14 mouse cellular contexts compared by ENCODE assay signal in genomic region chr11:84011050-84011449, GRCm38 (mm10). TPM values are rescaled to one million over a fixed set of nuclear protein-coding genes. Genes with fewer than 3 reads are reported as not detected.
DNase-seq lines count a peak whose midpoint lies in the region; ATAC-seq lines count a peak whose summit lies in the region.
"Had no signal": no experiment of that assay in that cellular context is flagged by ENCODE, and none has a peak within 500 bp of the region (broad histone marks: within the 10 kb centered on the region; RNA-seq: fewer than 3 reads in every experiment).

No protein-coding gene starts in this region.

- WGBS in hindbrain, embryonic 11.5 days, result 22% methylated on average over 12 of the region's 12 CpGs
- 5% methylated on average over 12 of the region's 12 CpGs for WGBS in midbrain, embryonic 14.5 days

- H3K4me3 ChIP-seq in hindbrain, embryonic 11.5 days (ENCODE audit: low read depth, low read length), result no peak overlapping the region
- no peak overlapping the region for H3K4me3 ChIP-seq in midbrain, embryonic 14.5 days (replicated peaks; ENCODE audit: low read depth, low read length)
- H3K4me3 ChIP-seq: lung, embryonic 15.5 days had no signal

- H3K4me1 ChIP-seq in hindbrain, embryonic 11.5 days (replicated peaks; ENCODE audit: control insufficient read depth, insufficient read depth, low read length), result peaks cover 5% of the 10 kb centered on the region; the same call in 1 of the 2 replicates
- peaks cover 40% of the 10 kb centered on the region for H3K4me1 ChIP-seq in midbrain, embryonic 14.5 days (ENCODE audit: control insufficient read depth, insufficient read depth, low read length)
- H3K4me1 ChIP-seq: lung, embryonic 15.5 days had no signal

- no peak for ATAC-seq in hindbrain, embryonic 11.5 days (ENCODE audit: low FRiP score)
- no peak for ATAC-seq in midbrain, embryonic 14.5 days (ENCODE audit: low FRiP score, low TSS enrichment)

- H3K36me3 ChIP-seq in hindbrain, embryonic 11.5 days (ENCODE audit: control insufficient read depth, insufficient read depth, low read length), result no peaks in the 10 kb centered on the region
- H3K36me3 ChIP-seq in midbrain, embryonic 14.5 days (ENCODE audit: control insufficient read depth, insufficient read depth, low read length), result peaks cover 39% of the 10 kb centered on the region

- H3K9me3 ChIP-seq in hindbrain, embryonic 11.5 days (ENCODE audit: control insufficient read depth, low read length), result no peaks in the 10 kb centered on the region
- no peaks in the 10 kb centered on the region for H3K9me3 ChIP-seq in midbrain, embryonic 14.5 days (ENCODE audit: control insufficient read depth, low read length)
- H3K9me3 ChIP-seq: lung, embryonic 15.5 days had no signal

- DNase-seq in cerebellum, postnatal 14 days, result peak; percentile 12 to 41
- DNase-seq in cerebellum, adult 11-12 months, result no peak
- peak; percentile 17 for DNase-seq in embryo, embryonic 11 days
- DNase-seq in hindbrain, embryonic 11.5 days (ENCODE audit: low spot score), result peak; percentile 27
- DNase-seq in midbrain, embryonic 14.5 days, result peak; percentile 59
- DNase-seq in ovary, postnatal 10 days (ENCODE audit: low spot score), result no peak
- no peak for DNase-seq in T-cell, adult 2 months (ENCODE audit: low spot score)
- DNase-seq in urinary bladder, postnatal 10 days (ENCODE audit: low spot score), result no peak
- DNase-seq: cerebellum, adult 9-10 months; heart, adult 11 months; kidney, adult 8-10 months; right cerebral cortex, postnatal 14 days; thymus, postnatal 36 days had no signal

- no peaks in the 10 kb centered on the region for H3K27me3 ChIP-seq in hindbrain, embryonic 11.5 days (ENCODE audit: control insufficient read depth, insufficient read depth, low read length)
- H3K27me3 ChIP-seq in midbrain, embryonic 14.5 days (ENCODE audit: control insufficient read depth, insufficient read depth, low read length), result no peaks in the 10 kb centered on the region
- H3K27me3 ChIP-seq: lung, embryonic 15.5 days had no signal

- H3K4me2 ChIP-seq in hindbrain, embryonic 11.5 days (replicated peaks; ENCODE audit: low read depth, low read length), result 0 out of 2 replicates have a peak overlapping the region, but pooled peaks have one; percentile 2
- peak overlapping the region; percentile 44 for H3K4me2 ChIP-seq in midbrain, embryonic 14.5 days (ENCODE audit: low read length)
- H3K4me2 ChIP-seq: lung, embryonic 15.5 days had no signal

- no peak overlapping the region for H3K9ac ChIP-seq in hindbrain, embryonic 11.5 days (ENCODE audit: low read depth, low read length)
- H3K9ac ChIP-seq in midbrain, embryonic 14.5 days (replicated peaks; ENCODE audit: low read length), result peak overlapping the region; percentile 13; the same call in 1 of the 2 replicates
- H3K9ac ChIP-seq: lung, embryonic 15.5 days had no signal

- H3K27ac ChIP-seq in hindbrain, embryonic 11.5 days (ENCODE audit: low read depth, low read length), result 0 out of 2 replicates have a peak overlapping the region, but pooled peaks have one; percentile 19
- H3K27ac ChIP-seq in midbrain, embryonic 14.5 days (replicated peaks; ENCODE audit: low read depth, low read length), result peak overlapping the region; percentile 65
- H3K27ac ChIP-seq: lung, embryonic 15.5 days had no signal

RNA-seq across cellular contexts. Expression of gene Synrg, which starts 46.8 kb away (rescaled TPM):
- 21.5 and 22.8 TPM in 2 replicates for polyA plus RNA-seq in hindbrain, embryonic 11.5 days (2014; fragmentation: Nextera tagmentation; extraction: Ambion mirVana)
- polyA plus RNA-seq in midbrain, embryonic 14.5 days (2014; fragmentation: Nextera tagmentation; extraction: Ambion mirVana), result 25.8 and 34.2 TPM in 2 replicates

RNA-seq across cellular contexts. Expression of gene Dusp14, which starts 58.0 kb away (rescaled TPM):
- 13.7 and 14.8 TPM in 2 replicates for polyA plus RNA-seq in hindbrain, embryonic 11.5 days (2014; fragmentation: Nextera tagmentation; extraction: Ambion mirVana)
- polyA plus RNA-seq in midbrain, embryonic 14.5 days (2014; fragmentation: Nextera tagmentation; extraction: Ambion mirVana), result 8.4 and 9.0 TPM in 2 replicates

Comparison
In these comparisons a context has a peak if more than half of its experiments do, and no peak if none do; other contexts are left out.
1. DNase-seq: peak in cerebellum, postnatal 14 days (2 of 2), embryo, embryonic 11 days (single experiment), hindbrain, embryonic 11.5 days (single experiment) and midbrain, embryonic 14.5 days (single experiment); none in cerebellum, adult 11-12 months (single experiment), ovary, postnatal 10 days (single experiment), T-cell, adult 2 months (single experiment) and urinary bladder, postnatal 10 days (single experiment).